9 mouse cellular contexts compared by ENCODE assay signal in genomic region chr3:125403601-125404396, GRCm38 (mm10). TPM values are rescaled to one million over a fixed set of nuclear protein-coding genes. Genes with fewer than 3 reads are reported as not detected.
DNase-seq lines count a peak whose midpoint lies in the region; ATAC-seq and TF ChIP-seq lines count a peak whose summit lies in the region.
"Had no signal": no experiment of that assay in that cellular context is flagged by ENCODE, and none has a peak within 500 bp of the region (broad histone marks: within the 10 kb centered on the region; RNA-seq: fewer than 3 reads in every experiment).

Ndst4 (plus strand) TSS chr3:125404076.

- 9% methylated on average over 14 of the region's 14 CpGs for WGBS in stomach, embryonic 14.5 days

- no peak within 1 kb of the TSS for H3K9ac ChIP-seq in stomach, embryonic 14.5 days (replicated peaks; ENCODE audit: low read depth, low read length)

- TF ChIP-seq POLR2A in brain, embryonic 14.5 days (IDR thresholded peaks at IDR 0.05; ENCODE audit: borderline replicate concordance, extremely low read depth, insufficient read depth, insufficient read length, poor library complexity, severe bottlenecking) = no peak

- peak within 1 kb of the TSS; percentile 48; the same call in 1 of the 2 replicates for H3K27ac ChIP-seq in stomach, embryonic 14.5 days (ENCODE audit: low read length)

- H3K9me3 ChIP-seq in stomach, embryonic 14.5 days (ENCODE audit: control insufficient read depth, low read depth, low read length) = no peaks in the 10 kb centered on the region

- DNase-seq in cerebellum, postnatal 14 days = peak; percentile 28 to 40
- no peak for DNase-seq in cerebellum, adult 9-10 months
- DNase-seq in brain, embryonic 14.5 days (ENCODE audit: low read depth) = peak; percentile 93
- DNase-seq in frontal cortex, adult 2 months (ENCODE audit: extremely low spot score in 1 of 2, low spot score in 1 of 2) = peak in 1 of 2 experiments; percentile 33
- peak; percentile 17 to 30 for DNase-seq in layer of hippocampus, postnatal 36 days
- peak; percentile 4 to 21 for DNase-seq in lung, postnatal 4 days

- H3K4me2 ChIP-seq in stomach, embryonic 14.5 days (replicated peaks; ENCODE audit: low read depth, low read length) = peak within 1 kb of the TSS; percentile 55

- H3K4me1 ChIP-seq in stomach, embryonic 14.5 days (ENCODE audit: control insufficient read depth, insufficient read depth, low read length) = 0 out of 2 replicates have a peak, but pooled peaks cover 4% of the 10 kb centered on the region

- H3K27me3 ChIP-seq in stomach, embryonic 14.5 days (ENCODE audit: control insufficient read depth, insufficient read depth, low read length) = no peaks in the 10 kb centered on the region
- H3K27me3 ChIP-seq: CH12.LX had no signal

- ATAC-seq in stomach, embryonic 14.5 days (ENCODE audit: insufficient number of reproducible peaks, insufficient read depth, low FRiP score, low read depth) = peak; percentile 75; the same call in 1 of the 2 replicates
- no peak for ATAC-seq in activated CD4-positive, CD25-positive, alpha-beta regulatory T cell, adult 4 months

- TF ChIP-seq CTCF in brain, embryonic 14.5 days (IDR thresholded peaks at IDR 0.05; ENCODE audit: borderline replicate concordance, extremely low read depth, insufficient read depth, insufficient read length) = no peak

- H3K4me3 ChIP-seq in stomach, embryonic 14.5 days (ENCODE audit: low read depth, low read length) = peak within 1 kb of the TSS; percentile 29

- no peaks in the 10 kb centered on the region for H3K36me3 ChIP-seq in stomach, embryonic 14.5 days (ENCODE audit: control insufficient read depth, insufficient read depth, low read length)

RNA-seq across cellular contexts. Expression of gene Ndst4, which starts in this region (rescaled TPM):
- 2.6 and 4.0 TPM in 2 replicates for polyA plus RNA-seq in brain, embryonic 14.5 days (2012; rRNA removed)
- 4.4 and 17.2 TPM in 2 replicates for polyA plus RNA-seq in frontal cortex, adult 2 months (2012; rRNA removed)
- total RNA-seq in layer of hippocampus, postnatal 36 days (2021) = 10 to 100 TPM; 17.2 to 17.8 TPM
- 0.38 and 0.74 TPM in 2 replicates for polyA plus RNA-seq in stomach, embryonic 14.5 days (2014; fragmentation: Nextera tagmentation; extraction: Ambion mirVana)
- polyA plus RNA-seq in activated CD4-positive, CD25-positive, alpha-beta regulatory T cell, adult 4 months (2017; shearing (Covaris generic)) = not detected
- total RNA-seq: CH12.LX had no signal

Comparison
In these comparisons a context has a peak if more than half of its experiments do, and no peak if none do; other contexts are left out.
1. Peak in ATAC-seq, H3K4me3 ChIP-seq, H3K27ac ChIP-seq and H3K4me2 ChIP-seq in stomach, embryonic 14.5 days; RNA of the gene not detected or under 1 TPM.